Mouse (Mus musculus) midbrain, postnatal 0 days (tissue): Measurements from ENCODE around the gene Dop1b. TPM values are rescaled to one million over a fixed set of nuclear protein-coding genes. Genes with fewer than 3 reads are reported as not detected.

Experiments
- ATAC-seq: fragments of 200-750 bp; cut with Nextera tagmentation; 2 replicates; pipeline ENCODE4 v1.8.0; 2017; ENCODE audit warnings: moderate number of reproducible peaks, mild to moderate bottlenecking, moderate TSS enrichment, moderate library complexity; ENCODE audit not compliant: low FRiP score
- DNase-seq: peaks from one replicate; pipeline ENCODE4 v3.0.0-alpha.2; 2015; ENCODE audit warnings: low spot score
- H3K27ac ChIP-seq: fragments of 300-500 bp; sonication (generic); 2 replicates; pipeline ENCODE4 v1.5.1; 2014; ENCODE audit warnings: low read depth, mild to moderate bottlenecking, low read length, mixed read lengths
- H3K27me3 ChIP-seq: fragments of 300-500 bp; sonication (generic); 2 replicates; pipeline ENCODE4 v1.6.1; 2014; ENCODE audit warnings: low read length, control low read depth, mixed read lengths; ENCODE audit not compliant: insufficient read depth
- H3K36me3 ChIP-seq: fragments of 300-500 bp; sonication (generic); 2 replicates; pipeline ENCODE4 v1.6.1; 2014; ENCODE audit warnings: low read length, control low read depth, mixed read lengths; ENCODE audit not compliant: insufficient read depth
- H3K4me1 ChIP-seq: fragments of 300-500 bp; sonication (generic); 2 replicates; pipeline ENCODE4 v1.6.1; 2014; ENCODE audit warnings: mild to moderate bottlenecking, control low read depth, antibody characterized with exemption, low read length, mixed read lengths; ENCODE audit not compliant: insufficient read depth
- H3K4me2 ChIP-seq: fragments of 300-500 bp; sonication (generic); 2 replicates; pipeline ENCODE4 v1.6.1; 2014; ENCODE audit warnings: low read depth, mild to moderate bottlenecking, low read length, mixed read lengths; ENCODE audit not compliant: poor library complexity, severe bottlenecking
- H3K4me3 ChIP-seq: fragments of 300-500 bp; sonication (generic); 2 replicates; pipeline ENCODE4 v1.5.1; 2014; ENCODE audit warnings: low read depth, mild to moderate bottlenecking, low read length, moderate library complexity
- H3K9ac ChIP-seq: fragments of 300-500 bp; sonication (generic); replicated peaks from 2 replicates; pipeline ENCODE4 v1.6.1; 2014; ENCODE audit warnings: mild to moderate bottlenecking, low read length, moderate library complexity, mixed read lengths; ENCODE audit not compliant: poor library complexity, severe bottlenecking
- H3K9me3 ChIP-seq: fragments of 300-500 bp; sonication (generic); 2 replicates; pipeline ENCODE4 v1.6.1; 2016; ENCODE audit warnings: low read length, control low read depth
- CTCF ChIP-seq: IDR thresholded peaks from 2 replicates; pipeline ENCODE4 v1.5.1; 2016; ENCODE audit warnings: antibody characterized with exemption, mild to moderate bottlenecking
- WGBS: fragments of 180-500 bp; shearing (Covaris S2); extraction: QIAGEN DNeasy Blood & Tissue Kit; methylation state at CpG from one replicate; pipeline ENCODE4 v1.1.7; 2014; 5-methylcytosine and 5-hydroxymethylcytosine counted together
- polyA plus RNA-seq: library from polyadenylated mRNA; unstranded; fragments of >200 nt; fragmentation: Nextera tagmentation; extraction: Ambion mirVana; gene quantifications from 2 replicates; pipeline ENCODE4 v1.2.1, GENCODE M21; 2015
- total RNA-seq: library from RNA; depleted of rRNA; stranded (reverse); fragments of >200 nt; gene quantifications from 2 replicates; pipeline ENCODE4 v1.2.3, GENCODE M21; 2014

Gene Dop1b
- total and polyA plus RNA-seq, 2 experiments from 2014 or later: 27.8 to 102 TPM

DNA sequence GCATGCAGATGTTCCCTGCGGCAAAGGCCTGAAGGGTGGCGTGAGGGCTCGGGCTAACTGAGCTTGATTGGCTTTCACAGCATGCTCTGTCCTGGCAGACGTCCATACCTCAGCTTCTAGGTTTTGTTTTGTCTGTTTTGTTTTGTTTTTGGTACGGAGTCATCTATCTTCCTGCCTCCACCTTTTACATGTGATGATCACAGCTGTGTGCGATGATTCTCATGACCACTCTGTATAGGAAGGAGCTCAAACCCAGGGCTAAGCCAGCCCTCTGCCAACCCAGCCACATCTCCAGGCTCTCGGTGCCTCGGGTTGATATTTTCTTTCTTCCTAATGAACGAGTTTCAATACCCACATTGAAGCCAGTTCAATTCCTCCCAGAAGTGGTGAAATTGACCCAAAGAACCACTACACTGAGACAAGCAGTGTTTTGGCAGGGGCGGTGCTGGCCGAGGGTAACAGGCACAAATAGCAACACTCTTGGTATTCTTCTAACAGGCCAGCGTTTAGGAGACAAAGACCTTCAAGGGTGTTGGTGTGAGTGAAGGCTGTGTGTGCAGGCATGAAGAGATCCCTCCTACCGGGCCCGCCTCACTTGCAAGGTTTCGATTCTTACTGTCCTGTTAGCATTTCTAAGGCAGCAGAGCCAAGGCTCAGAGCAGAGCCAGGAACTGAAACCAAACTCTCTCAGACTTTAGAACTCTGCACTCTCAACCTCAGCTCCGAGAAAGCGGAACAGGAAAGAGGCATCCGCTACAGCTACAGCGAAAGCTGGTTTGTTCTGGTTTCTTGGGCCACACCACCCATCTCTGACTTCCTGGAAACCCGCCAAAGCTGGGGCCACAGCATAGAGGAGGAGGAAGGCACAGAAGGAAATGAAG is 104.4 kb downstream of the Dop1b start:
- ATAC-seq (no peak), DNase-seq (peak; percentile 17)
- H3K36me3 ChIP-seq: peaks cover 13% of the 10 kb centered on the region; the same call in 1 of the 2 replicates
- no peaks in the 10 kb centered on the region for H3K27me3 ChIP-seq
- 0 out of 2 replicates have a peak overlapping the region, but pooled peaks have one; percentile 39 for H3K27ac ChIP-seq
- no peak overlapping the region for H3K4me2 ChIP-seq
- 58% methylated on average over 20 of the region's 20 CpGs for WGBS
- H3K9ac ChIP-seq: no peak overlapping the region
- no peak overlapping the region for H3K4me3 ChIP-seq
- no peak for TF ChIP-seq CTCF
- H3K4me1 ChIP-seq: no peaks in the 10 kb centered on the region
- 0 out of 2 replicates have a peak, but pooled peaks cover 3% of the 10 kb centered on the region for H3K9me3 ChIP-seq

DNA sequence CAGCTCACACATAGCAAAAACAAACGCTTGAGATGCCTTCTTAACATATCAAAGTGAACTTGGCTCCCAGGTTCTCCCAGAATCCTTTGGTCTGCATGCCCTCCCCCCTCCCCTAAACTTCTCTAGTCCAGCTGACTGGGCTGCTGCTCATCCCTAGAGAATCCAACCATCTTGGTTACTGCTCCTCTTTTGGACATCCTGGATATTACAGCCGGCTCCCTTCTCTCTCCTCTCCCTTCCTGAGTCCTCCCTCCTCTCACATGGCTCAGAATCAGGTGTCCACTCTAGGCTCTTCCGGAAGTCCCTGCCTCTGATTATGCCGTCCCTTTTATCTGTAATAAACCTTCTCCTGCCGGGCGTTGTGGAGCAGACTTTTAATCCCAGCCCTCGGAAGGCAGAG is 105.2 kb downstream of the Dop1b start:
- Histone ChIP-seq H3K4me2 (no peak overlapping the region), H3K9ac (no peak overlapping the region), H3K27me3 (no peaks in the 10 kb centered on the region), H3K27ac (no peak overlapping the region), H3K4me1 (no peaks in the 10 kb centered on the region), H3K36me3 (peaks cover 7% of the 10 kb centered on the region; the same call in 1 of the 2 replicates), H3K9me3 (no peaks in the 10 kb centered on the region), H3K4me3 (no peak overlapping the region)
- WGBS: 72% methylated on average over 7 of the region's 7 CpGs
- ATAC-seq: no peak
- TF ChIP-seq CTCF: no peak
- no peak for DNase-seq

DNA sequence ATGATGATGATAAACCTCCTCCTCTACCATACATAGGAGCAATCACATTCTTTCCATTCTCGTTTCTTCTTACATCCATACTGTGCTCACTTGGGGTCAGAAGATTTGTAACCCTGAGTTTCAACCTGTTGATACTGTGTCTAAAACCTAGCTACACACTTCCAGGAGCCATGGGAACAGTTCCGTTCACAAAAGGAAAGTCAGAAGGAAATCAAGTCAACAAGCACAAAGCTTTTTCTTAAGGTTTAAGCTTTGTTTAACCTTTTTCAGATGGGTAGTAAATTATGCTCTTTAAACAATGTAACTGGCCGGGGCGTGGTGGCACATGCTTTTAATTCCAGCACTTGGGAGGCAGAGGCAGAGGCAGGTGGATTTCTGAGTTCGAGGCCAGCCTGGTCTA is 105.7 kb downstream of the Dop1b start:
- peaks cover 2% of the 10 kb centered on the region; the same call in 1 of the 2 replicates for H3K36me3 ChIP-seq
- H3K4me2 ChIP-seq: no peak overlapping the region
- ATAC-seq (no peak), DNase-seq (no peak)
- no peak for TF ChIP-seq CTCF
- no peaks in the 10 kb centered on the region for H3K9me3 ChIP-seq
- H3K4me3 ChIP-seq: no peak overlapping the region
- no peaks in the 10 kb centered on the region for H3K4me1 ChIP-seq
- WGBS: 95% methylated on average over 5 of the region's 5 CpGs
- H3K27ac ChIP-seq: no peak overlapping the region
- H3K9ac ChIP-seq: no peak overlapping the region
- H3K27me3 ChIP-seq: no peaks in the 10 kb centered on the region

DNA sequence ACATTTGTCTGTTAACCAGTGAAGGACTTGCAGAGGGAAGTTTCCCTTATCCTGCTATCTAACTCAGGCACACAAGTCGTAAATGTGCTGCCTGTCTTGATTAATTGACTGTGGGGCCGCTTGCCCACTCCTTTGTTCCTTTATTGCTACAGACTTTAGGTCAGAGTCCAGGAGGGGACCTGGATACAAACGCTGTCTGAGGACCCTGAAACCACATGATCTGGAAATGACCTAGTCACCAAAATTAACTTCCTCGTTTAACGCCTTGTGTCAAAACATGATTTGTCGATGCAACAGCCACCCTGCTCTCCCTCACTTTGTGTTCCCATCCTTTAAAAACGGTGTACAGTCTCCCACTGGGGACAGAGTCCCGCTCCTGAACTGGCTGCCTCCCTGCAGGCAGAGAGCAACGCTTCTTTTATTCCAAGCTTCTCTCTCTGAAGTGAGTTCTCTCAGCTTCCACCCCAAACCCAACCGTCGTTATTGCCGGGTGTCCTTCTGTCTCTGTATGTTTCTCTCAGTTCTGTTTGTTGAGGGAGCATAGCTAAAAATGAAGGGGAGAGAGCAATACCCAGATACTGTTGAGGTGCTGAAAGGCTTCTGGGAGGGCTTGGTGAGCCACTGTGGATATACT is 107.1 kb downstream of the Dop1b start:
- TF ChIP-seq CTCF: no peak
- ATAC-seq: no peak
- WGBS: 67% methylated on average over 12 of the region's 12 CpGs

DNA sequence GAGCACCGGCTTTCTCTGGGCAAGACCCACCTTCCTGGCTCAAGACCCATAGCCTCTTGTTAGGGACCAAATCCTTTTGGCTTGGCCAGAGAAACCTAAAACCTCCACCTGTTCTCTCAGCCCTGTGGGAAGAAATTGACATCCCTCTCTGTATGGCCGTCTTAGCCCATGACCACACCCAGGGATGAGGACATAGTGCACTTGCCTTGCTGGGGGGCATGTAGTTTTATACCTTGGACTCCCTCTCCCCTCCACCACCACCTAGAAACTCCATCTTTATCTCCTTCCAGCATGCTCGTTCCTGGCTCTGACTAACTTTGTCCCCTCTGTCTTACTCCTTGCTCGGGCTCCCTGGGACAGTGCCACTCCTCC is 107.6 kb downstream of the Dop1b start:
- H3K9ac ChIP-seq: no peak overlapping the region
- no peak overlapping the region for H3K27ac ChIP-seq
- 89% methylated on average over 4 of the region's 4 CpGs for WGBS
- ATAC-seq (no peak), DNase-seq (no peak)
- no peaks in the 10 kb centered on the region for H3K36me3 ChIP-seq
- TF ChIP-seq CTCF: no peak
- H3K4me2 ChIP-seq: no peak overlapping the region
- no peaks in the 10 kb centered on the region for H3K4me1 ChIP-seq
- H3K27me3 ChIP-seq: no peaks in the 10 kb centered on the region
- H3K4me3 ChIP-seq: no peak overlapping the region
- peaks cover 3% of the 10 kb centered on the region; the same call in 1 of the 2 replicates for H3K9me3 ChIP-seq

More for the DNA sequence above, 107.1 kb downstream of the Dop1b start:
- Histone ChIP-seq H3K9me3 (no peaks in the 10 kb centered on the region), H3K27me3 (no peaks in the 10 kb centered on the region), H3K4me3 (no peak overlapping the region), H3K27ac (no peak overlapping the region), H3K36me3 (no peaks in the 10 kb centered on the region), H3K9ac (no peak overlapping the region), H3K4me2 (no peak overlapping the region), H3K4me1 (no peaks in the 10 kb centered on the region)
- DNase-seq: no peak

DNA sequence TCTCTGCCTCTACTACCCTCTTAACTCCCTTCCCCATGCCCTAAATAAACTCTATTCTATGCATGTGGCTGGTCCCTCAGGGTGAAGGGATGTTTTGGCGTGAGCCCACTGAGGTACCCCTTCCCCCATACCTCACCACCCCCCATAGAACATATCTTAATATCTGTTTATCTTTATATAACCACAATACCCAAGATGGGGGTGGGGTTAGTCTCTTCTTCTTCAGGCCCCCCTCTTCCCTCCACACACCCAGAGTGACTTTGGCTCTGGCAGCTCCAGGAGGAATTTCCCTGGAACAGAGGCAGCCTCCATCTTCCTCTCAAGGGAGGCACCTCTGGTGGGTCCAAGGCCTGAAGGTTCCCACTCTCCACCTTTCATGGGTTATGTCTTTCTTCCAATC is 108.3 kb downstream of the Dop1b start:
- H3K4me3 ChIP-seq: no peak overlapping the region
- peaks cover 6% of the 10 kb centered on the region; the same call in 1 of the 2 replicates for H3K9me3 ChIP-seq
- H3K27ac ChIP-seq: no peak overlapping the region
- no peaks in the 10 kb centered on the region for H3K4me1 ChIP-seq
- no peak overlapping the region for H3K4me2 ChIP-seq
- ATAC-seq: no peak
- H3K36me3 ChIP-seq: no peaks in the 10 kb centered on the region
- 74% methylated on average over 1 of the region's 1 CpGs for WGBS
- no peaks in the 10 kb centered on the region for H3K27me3 ChIP-seq
- no peak for TF ChIP-seq CTCF
- H3K9ac ChIP-seq: no peak overlapping the region
- DNase-seq: no peak
